Mouse (Mus musculus) midbrain, embryonic 10.5 days (tissue): ENCODE results near the gene Tk1. TPM values are rescaled to one million over a fixed set of nuclear protein-coding genes. Genes with fewer than 3 reads are reported as not detected.

Experiments used
- DNase-seq: peaks from one replicate; pipeline ENCODE4 v3.0.0-alpha.2; 2017; ENCODE audit warnings: low spot score
- H3K27ac ChIP-seq: fragments of 300-500 bp; sonication (generic); replicated peaks from 2 replicates; pipeline ENCODE4 v1.5.1; 2016; ENCODE audit warnings: mild to moderate bottlenecking
- H3K27me3 ChIP-seq: fragments of 300-500 bp; sonication (generic); 2 replicates; pipeline ENCODE4 v1.6.1; 2016; ENCODE audit warnings: low read depth, mild to moderate bottlenecking; ENCODE audit not compliant: poor library complexity, severe bottlenecking
- H3K36me3 ChIP-seq: fragments of 300-500 bp; sonication (generic); 2 replicates; pipeline ENCODE4 v1.6.1; 2016; ENCODE audit warnings: mild to moderate bottlenecking, moderate library complexity
- H3K4me1 ChIP-seq: fragments of 300-500 bp; sonication (generic); 2 replicates; pipeline ENCODE4 v1.6.1; 2016
- H3K4me3 ChIP-seq: fragments of 300-500 bp; sonication (generic); 2 replicates; pipeline ENCODE4 v1.5.1; 2016; ENCODE audit warnings: mild to moderate bottlenecking, moderate library complexity
- H3K9me3 ChIP-seq: fragments of 300-500 bp; sonication (generic); replicated peaks from 2 replicates; pipeline ENCODE4 v1.6.1; 2016; ENCODE audit warnings: mild to moderate bottlenecking
- WGBS: fragments of 180-500 bp; shearing (Covaris S2); methylation state at CpG from one replicate; pipeline ENCODE4 v1.1.7; 2016; 5-methylcytosine and 5-hydroxymethylcytosine counted together
- polyA plus RNA-seq: library from polyadenylated mRNA; unstranded; fragments of >200 nt; fragmentation: Nextera tagmentation; extraction: Ambion mirVana; gene quantifications from 2 replicates; pipeline ENCODE4 v1.2.1, GENCODE M21; 2016

The Tk1 gene
- polyA plus RNA-seq, 1 experiment from 2014 or later, result 137 TPM

- DNase-seq, result no peak
- no peak overlapping the region for H3K27ac ChIP-seq
- no peaks in the 10 kb centered on the region for H3K9me3 ChIP-seq
- WGBS, result 91% methylated on average over 5 of the region's 5 CpGs
- no peaks in the 10 kb centered on the region for H3K27me3 ChIP-seq
- peaks cover 26% of the 10 kb centered on the region for H3K4me1 ChIP-seq
- H3K4me3 ChIP-seq, result no peak overlapping the region
- H3K36me3 ChIP-seq, result peaks cover 75% of the 10 kb centered on the region
Observed at GRCm38 (mm10) chr11:117813867-117814266, 12.0 kb downstream of the Tk1 start.

GRCm38 (mm10) chr11:117810401-117811046 is 15.4 kb downstream of the Tk1 start:
- peak; percentile 80 for DNase-seq
- peak overlapping the region; percentile 73 for H3K27ac ChIP-seq
- under 1% methylated on average over 21 of the region's 21 CpGs for WGBS

DNA sequence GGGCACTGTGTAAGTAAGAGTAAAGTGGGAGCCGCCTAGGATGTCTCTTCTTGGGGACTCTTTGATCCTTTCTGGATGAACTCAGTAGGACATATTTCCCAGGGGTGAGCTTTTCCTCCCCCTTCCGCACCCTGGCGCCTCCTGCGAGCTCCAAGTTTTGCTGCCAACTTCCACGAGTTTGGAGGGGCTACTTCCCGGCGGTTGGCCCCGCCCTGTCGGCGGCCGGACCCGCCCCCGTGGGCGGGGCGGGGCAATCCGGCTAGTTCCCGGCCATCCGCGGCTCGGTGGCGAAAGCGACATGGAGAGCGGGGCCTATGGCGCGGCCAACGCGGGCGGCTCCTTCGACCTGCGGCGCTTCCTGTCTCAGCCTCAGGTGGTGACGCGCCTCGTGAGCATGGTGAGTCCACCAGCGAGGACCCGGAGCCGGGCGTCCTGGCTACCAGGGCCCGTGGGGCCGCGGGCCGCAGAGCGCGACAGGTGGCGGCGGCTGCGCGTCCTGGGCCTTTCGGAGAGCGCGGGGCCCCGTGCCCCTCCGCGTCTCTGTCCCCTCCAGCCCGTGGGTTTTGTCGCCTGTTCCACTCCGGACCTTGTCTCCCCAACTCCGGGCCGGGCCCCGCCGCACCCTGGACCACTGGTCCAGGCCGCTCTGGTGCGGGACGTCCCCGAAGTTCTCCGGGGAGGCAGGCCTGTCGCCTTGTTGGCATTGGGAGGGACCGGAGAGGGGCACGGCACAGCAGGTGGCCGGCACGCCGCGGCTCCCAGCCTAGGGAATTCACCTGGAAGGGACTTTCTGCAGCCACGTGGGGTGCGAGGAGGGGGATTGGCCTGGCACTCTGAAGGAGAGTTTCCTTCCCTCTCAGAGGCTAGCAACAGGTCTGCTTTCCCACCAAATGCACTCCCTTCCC is 16.2 kb downstream of the Tk1 start, which contains the start of the genes Gm20708 and Syngr2:
TSS of gene Gm20708 (plus strand) at position 262 of the 905 bp plus-strand sequence.
TSS of gene Syngr2 (plus strand) at position 262 of the 905 bp plus-strand sequence.
- Histone ChIP-seq H3K36me3 (peaks cover 33% of the 10 kb centered on the region), H3K4me3 (peak within 1 kb of the TSS; percentile 94), H3K27ac (peak within 1 kb of the TSS; percentile 73), H3K27me3 (0 out of 2 replicates have a peak, but pooled peaks cover 4% of the 10 kb centered on the region), H3K9me3 (no peaks in the 10 kb centered on the region), H3K4me1 (peaks cover 26% of the 10 kb centered on the region)
- DNase-seq, result peak; percentile 82
- under 1% methylated on average over 75 of the region's 75 CpGs for WGBS

More at GRCm38 (mm10) chr11:117810401-117811046, 15.4 kb downstream of the Tk1 start:
- H3K36me3 ChIP-seq, result peaks cover 42% of the 10 kb centered on the region
- H3K4me1 ChIP-seq, result peaks cover 26% of the 10 kb centered on the region
- H3K9me3 ChIP-seq, result no peaks in the 10 kb centered on the region
- H3K27me3 ChIP-seq, result 0 out of 2 replicates have a peak, but pooled peaks cover 4% of the 10 kb centered on the region
- H3K4me3 ChIP-seq, result peak overlapping the region; percentile 94

GRCm38 (mm10) chr11:117806781-117807180 is 19.1 kb downstream of the Tk1 start:
- H3K4me3 ChIP-seq, result no peak overlapping the region
- H3K36me3 ChIP-seq, result peaks cover 4% of the 10 kb centered on the region
- H3K4me1 ChIP-seq, result peaks cover 26% of the 10 kb centered on the region
- H3K27me3 ChIP-seq, result 0 out of 2 replicates have a peak, but pooled peaks cover 4% of the 10 kb centered on the region
- no peak overlapping the region for H3K27ac ChIP-seq
- WGBS, result 94% methylated on average over 6 of the region's 6 CpGs
- no peak for DNase-seq
- no peaks in the 10 kb centered on the region for H3K9me3 ChIP-seq

GRCm38 (mm10) chr11:117803166-117803688 is 22.7 kb downstream of the Tk1 start:
- no peak overlapping the region for H3K27ac ChIP-seq
- H3K27me3 ChIP-seq, result no peaks in the 10 kb centered on the region
- no peak overlapping the region for H3K4me3 ChIP-seq
- no peak for DNase-seq
- no peaks in the 10 kb centered on the region for H3K36me3 ChIP-seq
- H3K4me1 ChIP-seq, result peaks cover 4% of the 10 kb centered on the region; the same call in 1 of the 2 replicates
- no peaks in the 10 kb centered on the region for H3K9me3 ChIP-seq
- 90% methylated on average over 3 of the region's 3 CpGs for WGBS

DNA sequence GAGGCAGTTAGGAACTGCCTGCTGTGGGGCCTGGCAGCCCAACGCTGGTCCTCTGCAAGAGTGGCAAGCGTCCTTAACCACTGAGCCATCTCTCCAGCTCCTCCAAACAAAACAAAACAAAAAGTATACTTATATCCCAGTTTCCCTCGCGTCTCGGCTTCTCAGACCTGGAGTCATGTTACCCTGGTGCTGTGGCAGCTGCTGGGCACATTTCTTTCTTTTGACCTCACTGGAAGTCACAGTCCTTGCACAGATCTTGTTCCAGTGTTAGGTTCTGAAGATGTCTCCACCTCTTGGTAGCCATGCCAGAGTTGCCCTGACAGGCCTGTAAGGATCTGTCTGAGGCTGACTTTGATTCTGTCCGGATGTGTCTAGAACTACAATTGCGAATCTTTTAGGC is 24.2 kb downstream of the Tk1 start:
- no peak for DNase-seq
- no peaks in the 10 kb centered on the region for H3K27me3 ChIP-seq
- H3K36me3 ChIP-seq, result no peaks in the 10 kb centered on the region
- no peak overlapping the region for H3K4me3 ChIP-seq
- no peak overlapping the region for H3K27ac ChIP-seq
- no peaks in the 10 kb centered on the region for H3K9me3 ChIP-seq
- 74% methylated on average over 7 of the region's 7 CpGs for WGBS
- peaks cover 15% of the 10 kb centered on the region; the same call in 1 of the 2 replicates for H3K4me1 ChIP-seq

DNA sequence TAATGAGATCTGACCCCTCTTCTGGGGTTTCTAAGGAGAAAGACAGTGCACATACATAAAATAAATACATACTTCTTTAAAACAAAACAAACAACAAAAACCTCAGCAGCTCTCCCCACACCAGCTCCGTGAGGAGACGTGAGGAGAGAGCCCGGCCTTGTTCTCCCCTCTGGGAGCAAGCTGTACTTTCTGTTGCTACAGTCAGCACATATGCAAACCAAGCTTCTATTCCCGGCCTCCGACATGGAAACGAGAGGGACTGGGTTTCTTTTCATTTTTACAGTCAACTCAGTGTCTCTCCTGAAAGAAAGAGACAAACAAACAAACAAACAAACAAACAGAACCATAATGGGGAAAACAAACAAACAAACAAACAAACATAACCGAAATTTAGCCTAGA is 25.9 kb downstream of the Tk1 start:
- Histone ChIP-seq H3K9me3 (no peaks in the 10 kb centered on the region), H3K27ac (no peak overlapping the region), H3K36me3 (no peaks in the 10 kb centered on the region), H3K4me1 (peaks cover 23% of the 10 kb centered on the region), H3K27me3 (no peaks in the 10 kb centered on the region), H3K4me3 (no peak overlapping the region)
- DNase-seq, result no peak
- WGBS, result 84% methylated on average over 7 of the region's 7 CpGs

GRCm38 (mm10) chr11:117799174-117799573 is 26.7 kb downstream of the Tk1 start:
- Histone ChIP-seq H3K4me3 (peak overlapping the region; percentile 21), H3K4me1 (peaks cover 23% of the 10 kb centered on the region), H3K27me3 (no peaks in the 10 kb centered on the region), H3K27ac (no peak overlapping the region), H3K9me3 (no peaks in the 10 kb centered on the region), H3K36me3 (no peaks in the 10 kb centered on the region)
- DNase-seq, result no peak
- 83% methylated on average over 5 of the region's 5 CpGs for WGBS

- DNase-seq, result no peak
- Histone ChIP-seq H3K27ac (peak overlapping the region; percentile 42; the same call in 1 of the 2 replicates), H3K9me3 (no peaks in the 10 kb centered on the region), H3K4me1 (peaks cover 25% of the 10 kb centered on the region), H3K27me3 (peaks cover 4% of the 10 kb centered on the region), H3K36me3 (no peaks in the 10 kb centered on the region), H3K4me3 (peak overlapping the region; percentile 21; the same call in 1 of the 2 replicates)
- 73% methylated on average over 2 of the region's 2 CpGs for WGBS
Observed at GRCm38 (mm10) chr11:117798160-117798541, 27.7 kb downstream of the Tk1 start.

- Histone ChIP-seq H3K9me3 (no peaks in the 10 kb centered on the region), H3K36me3 (no peaks in the 10 kb centered on the region), H3K27ac (peak within 1 kb of the TSS; percentile 42), H3K4me3 (peak within 1 kb of the TSS; percentile 21), H3K27me3 (peaks cover 8% of the 10 kb centered on the region), H3K4me1 (peaks cover 26% of the 10 kb centered on the region)
- 66% methylated on average over 9 of the region's 9 CpGs for WGBS
- DNase-seq, result no peak
Observed at GRCm38 (mm10) chr11:117797511-117798159, 28.3 kb downstream of the Tk1 start, which contains the start of gene 6030468B19Rik. TSS of gene 6030468B19Rik (plus strand) at chr11:117797660.

- no peak overlapping the region for H3K4me3 ChIP-seq
- H3K36me3 ChIP-seq, result no peaks in the 10 kb centered on the region
- peaks cover 15% of the 10 kb centered on the region for H3K27me3 ChIP-seq
- DNase-seq, result no peak
- no peak overlapping the region; the same call in 1 of the 2 replicates for H3K27ac ChIP-seq
- 47% methylated on average over 5 of the region's 5 CpGs for WGBS
- no peaks in the 10 kb centered on the region for H3K9me3 ChIP-seq
- H3K4me1 ChIP-seq, result peaks cover 33% of the 10 kb centered on the region
Observed at GRCm38 (mm10) chr11:117796954-117797353, 28.9 kb downstream of the Tk1 start.

GRCm38 (mm10) chr11:117794035-117794551 is 31.8 kb downstream of the Tk1 start:
- H3K36me3 ChIP-seq, result no peaks in the 10 kb centered on the region
- H3K27ac ChIP-seq, result no peak overlapping the region
- peaks cover 40% of the 10 kb centered on the region for H3K27me3 ChIP-seq
- 66% methylated on average over 4 of the region's 4 CpGs for WGBS
- H3K4me1 ChIP-seq, result peaks cover 48% of the 10 kb centered on the region
- DNase-seq, result no peak
- no peaks in the 10 kb centered on the region for H3K9me3 ChIP-seq
- no peak overlapping the region for H3K4me3 ChIP-seq
